Mouse (Mus musculus) heart, postnatal 10 days (tissue): ENCODE results near the gene Bckdk. TPM values are rescaled to one million over a fixed set of nuclear protein-coding genes. Genes with fewer than 3 reads are reported as not detected.
"Not testable (repeated sequence)": the region's sequence is repeated elsewhere in the genome, so short reads cannot be mapped to it uniquely, and the experiment has no call there.

Experiments
- DNase-seq, 2 experiments: peaks; one replicate each; pipeline ENCODE4 v3.0.0; 2021
- intact Hi-C: fragments of 180-260 bp; cut with DNase I; formaldehyde crosslinking; loops from one replicate; pipeline ENCODE4 v1.15.1; 2025
- total RNA-seq, 2 experiments: library from RNA; stranded (reverse); gene quantifications; 2 replicates each; pipeline ENCODE4 v1.2.3; 2021

Bckdk gene
- total RNA-seq, 2 experiments from 2014 or later: 96.6 to 98.5 TPM

DNA sequence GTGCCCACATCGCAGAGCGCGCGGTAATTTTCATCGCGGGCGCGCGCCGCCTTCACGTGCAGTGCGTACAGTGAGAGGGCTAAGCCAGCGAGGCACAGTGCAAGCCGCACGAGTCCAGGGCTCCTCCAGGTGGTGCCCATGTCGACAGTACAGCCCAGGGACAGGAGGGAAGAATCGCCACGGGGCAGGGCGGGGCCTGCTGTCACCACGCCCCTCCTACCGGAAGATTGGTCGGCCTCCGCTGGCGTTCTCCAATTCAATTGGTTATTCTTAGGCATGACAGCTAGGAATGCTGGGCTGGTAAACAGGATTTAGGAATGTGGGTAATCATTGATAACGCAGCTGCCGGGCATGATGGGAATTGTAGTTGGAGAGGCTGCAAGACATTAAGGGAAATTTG lies 8.4 kb upstream of the Bckdk start, which contains the start of the genes Gm21974 and Vkorc1:
Gene Gm21974, minus strand, starts transcription at position 13 of the 400 bp plus-strand sequence.
Gene Vkorc1, minus strand, starts transcription at position 176 of the 400 bp plus-strand sequence.
- peak; percentile 96 to 97 for DNase-seq
- intact Hi-C loops: no loop called here

GRCm38 (mm10) chr7:127895891-127896290 lies 8.0 kb upstream of the Bckdk start:
- intact Hi-C loops, DNase-seq: not testable (repeated sequence)

GRCm38 (mm10) chr7:127896384-127896783 lies 7.5 kb upstream of the Bckdk start:
- intact Hi-C loops: no loop called here
- DNase-seq: peak; percentile 48 to 76

DNA sequence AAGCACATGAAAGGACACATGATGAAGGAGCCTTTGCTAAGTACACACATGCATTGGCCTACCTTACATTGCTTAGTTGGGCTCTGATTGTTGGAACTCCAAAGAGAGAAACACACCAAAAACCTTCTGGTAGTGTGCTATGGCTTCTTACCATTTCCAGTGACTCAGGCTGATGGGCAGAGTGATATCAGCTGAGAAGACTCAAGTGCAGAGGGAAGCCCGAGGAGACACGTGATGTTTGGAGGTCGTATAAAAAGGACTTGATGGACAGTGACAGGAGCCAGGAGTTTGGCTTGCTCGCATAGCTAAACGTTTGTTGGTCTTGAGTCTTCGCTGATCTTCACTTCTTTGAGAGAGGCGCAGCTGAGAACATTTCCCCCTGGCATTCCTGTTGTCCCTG lies 6.3 kb upstream of the Bckdk start:
- DNase-seq: no peak
- intact Hi-C loops: no loop called here

DNA sequence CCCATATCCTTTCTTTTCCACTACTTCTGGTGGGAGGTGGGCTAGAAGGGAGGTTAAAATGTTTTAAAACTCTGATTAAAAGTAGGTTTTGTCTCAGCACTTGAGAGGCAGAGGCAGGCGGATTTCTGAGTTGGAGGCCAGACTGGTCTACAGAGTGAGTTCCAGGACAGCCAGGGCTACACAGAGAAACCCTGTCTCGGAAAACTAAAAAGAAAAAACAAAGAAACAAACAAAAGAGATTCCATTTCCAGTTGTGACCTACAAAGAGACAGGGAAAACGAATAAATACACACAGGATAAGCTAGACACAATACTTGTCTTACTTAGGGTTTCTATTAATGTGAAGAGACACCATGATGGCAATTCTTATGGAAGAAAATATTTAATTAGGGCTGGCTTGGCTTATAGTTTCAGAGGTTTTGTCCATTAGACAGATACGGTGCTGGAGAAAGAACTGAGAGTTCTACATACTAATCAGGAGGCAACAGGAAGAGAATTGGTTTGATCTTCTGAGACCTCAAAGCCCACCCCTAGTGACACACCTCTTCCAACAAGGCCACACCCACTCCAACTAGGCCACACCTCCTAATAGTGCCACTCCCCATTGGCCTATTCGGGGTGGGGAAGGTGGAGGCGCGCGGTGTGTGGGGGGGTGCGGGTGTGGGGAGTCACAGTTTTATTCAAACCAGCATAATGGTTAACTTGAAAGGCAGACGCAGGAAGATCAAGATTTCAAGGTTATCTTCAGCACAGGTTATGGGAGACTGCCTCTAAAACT lies 5.5 kb upstream of the Bckdk start:
- DNase-seq: no peak
- intact Hi-C loops: no loop called here

- intact Hi-C loops: no loop called here
These were observed 3.9 kb upstream of the Bckdk start for GRCm38 (mm10) chr7:127899997-127900396.

GRCm38 (mm10) chr7:127901772-127902171 lies 2.1 kb upstream of the Bckdk start:
- intact Hi-C loops: no loop called here
- DNase-seq: no peak

More at GRCm38 (mm10) chr7:127899997-127900396, 3.9 kb upstream of the Bckdk start:
- no peak for DNase-seq

- intact Hi-C loops: no loop called here
- no peak for DNase-seq
These were observed 4.1 kb downstream of the Bckdk start for GRCm38 (mm10) chr7:127907939-127908338.

DNA sequence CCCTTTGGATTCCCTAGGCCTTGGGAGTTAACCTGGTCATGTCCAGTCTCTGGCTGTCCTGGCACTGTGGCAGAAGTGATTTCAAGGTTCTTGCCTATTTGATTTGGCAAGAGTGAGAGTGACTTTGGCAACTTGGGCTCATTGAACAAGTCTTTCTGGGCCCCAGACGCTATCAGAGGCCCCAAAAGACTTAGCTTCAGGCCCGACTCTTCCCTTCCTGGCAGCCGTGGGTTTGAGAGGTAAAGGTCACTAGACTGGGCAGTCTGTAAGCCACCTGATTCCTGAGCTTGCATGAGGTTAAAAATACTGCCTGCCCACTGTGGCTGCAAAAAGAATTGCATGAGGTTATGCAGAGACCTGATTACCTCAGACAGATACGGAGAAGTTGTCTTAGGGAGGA lies 4.8 kb downstream of the Bckdk start:
- intact Hi-C loops: no loop called here

GRCm38 (mm10) chr7:127912190-127912871 lies 8.4 kb downstream of the Bckdk start, which contains the start of gene Kat8:
TSS of gene Kat8 (plus strand) at chr7:127912516.
- intact Hi-C loops: no loop called here
- DNase-seq: peak; percentile 91 to 95

More for the DNA sequence above, 4.8 kb downstream of the Bckdk start:
- no peak for DNase-seq

DNA sequence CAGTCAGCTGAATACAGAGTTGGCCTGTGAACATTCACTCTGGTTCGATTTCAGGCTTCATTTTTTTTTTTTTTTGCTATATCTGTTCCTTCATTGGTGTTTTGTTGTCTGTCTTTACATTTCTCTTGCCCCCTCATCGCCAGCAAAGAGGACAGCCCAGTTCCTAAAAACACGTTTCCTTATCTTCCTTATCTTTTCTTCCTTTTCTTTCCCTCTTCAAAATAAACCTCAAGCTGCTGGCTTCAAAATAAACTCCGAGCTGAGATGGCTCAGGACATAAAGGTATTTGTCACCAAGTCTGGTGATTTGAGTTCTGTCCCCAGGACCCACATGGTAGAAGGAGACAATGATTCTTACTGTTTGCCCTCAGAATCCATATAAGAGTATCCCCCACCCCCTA lies 9.1 kb downstream of the Bckdk start:
- intact Hi-C loops: no loop called here

GRCm38 (mm10) chr7:127915293-127915692 lies 11.4 kb downstream of the Bckdk start:
- DNase-seq: no peak
- intact Hi-C loops: no loop called here

More for the DNA sequence above, 9.1 kb downstream of the Bckdk start:
- no peak for DNase-seq

- intact Hi-C loops: no loop called here
- peak in 1 of 2 experiments; percentile 55 for DNase-seq
These were observed 14.3 kb downstream of the Bckdk start for GRCm38 (mm10) chr7:127918203-127918602.

DNA sequence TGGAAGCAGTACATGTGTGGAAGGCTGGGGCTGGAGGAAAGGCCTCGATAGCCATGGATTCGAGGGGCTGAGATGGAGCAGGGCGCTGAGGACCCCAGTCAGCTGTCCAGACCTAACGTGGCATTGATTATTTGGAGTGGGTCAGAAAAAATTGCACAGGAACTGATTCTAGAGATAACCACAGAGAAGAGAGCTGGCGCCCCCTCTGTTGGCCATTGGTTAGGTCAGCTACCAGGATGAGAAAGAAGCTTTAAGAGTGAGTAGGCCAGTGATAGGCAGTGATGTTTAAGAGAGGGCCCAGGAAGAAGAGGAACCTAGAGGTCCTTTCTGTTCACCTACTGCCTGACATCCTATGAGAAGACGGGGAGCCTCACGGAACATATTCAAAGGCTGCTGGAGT lies 15.4 kb downstream of the Bckdk start:
- intact Hi-C loops: no loop called here
- DNase-seq: peak in 1 of 2 experiments; percentile 26

GRCm38 (mm10) chr7:127921516-127921915 lies 17.6 kb downstream of the Bckdk start:
- intact Hi-C loops: no loop called here

DNA sequence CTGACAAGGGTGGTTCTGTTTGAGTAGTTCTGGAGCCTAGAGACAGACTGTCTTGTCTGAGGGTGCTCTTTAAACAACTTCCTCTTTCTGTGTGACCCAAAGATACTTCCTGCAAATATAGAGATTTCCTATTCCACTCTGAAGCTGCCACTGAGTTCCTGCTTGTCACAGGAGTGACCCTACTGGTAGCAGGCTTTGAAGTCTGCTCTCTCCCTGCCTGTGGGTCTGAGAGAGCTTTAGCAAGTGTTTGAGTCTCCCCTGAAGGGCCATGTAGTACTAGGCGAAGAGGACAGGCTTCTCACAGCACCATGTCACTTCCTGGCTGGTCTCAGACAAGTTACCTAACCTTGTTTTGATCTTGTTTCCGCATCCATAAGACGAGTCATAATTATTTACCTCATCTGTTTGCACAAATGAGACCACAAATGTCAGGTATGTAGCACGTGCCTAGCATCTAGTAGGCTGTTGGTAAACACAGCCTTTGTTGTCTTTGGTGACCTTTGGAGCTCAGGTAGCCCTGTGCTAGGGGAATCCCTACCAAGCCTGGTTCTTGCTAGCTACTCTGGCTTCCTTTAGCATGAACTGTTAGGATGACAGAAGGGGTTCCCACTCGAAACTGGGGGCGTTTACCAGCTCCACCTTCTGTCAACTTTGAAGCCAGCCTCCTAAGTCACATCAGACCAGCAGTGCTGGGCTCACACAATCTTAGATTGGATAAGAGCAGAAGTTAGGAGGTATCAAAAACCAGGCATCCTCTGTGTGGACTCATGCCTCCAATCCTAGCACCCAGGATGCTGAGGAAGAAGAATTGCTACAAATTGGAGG lies 18.8 kb downstream of the Bckdk start:
- DNase-seq: no peak
- intact Hi-C loops: no loop called here

More at GRCm38 (mm10) chr7:127921516-127921915, 17.6 kb downstream of the Bckdk start:
- DNase-seq: peak in 1 of 2 experiments; percentile 34

- DNase-seq: no peak
- intact Hi-C loops: no loop called here
These were observed 19.8 kb downstream of the Bckdk start for GRCm38 (mm10) chr7:127923714-127924113.

GRCm38 (mm10) chr7:127925252-127925651 lies 21.4 kb downstream of the Bckdk start:
- DNase-seq: no peak
- intact Hi-C loops: no loop called here

GRCm38 (mm10) chr7:127926066-127926465 lies 22.2 kb downstream of the Bckdk start:
- no peak for DNase-seq
- intact Hi-C loops: no loop called here

- intact Hi-C loops: no loop called here
These were observed 23.0 kb downstream of the Bckdk start for GRCm38 (mm10) chr7:127926846-127927245.

DNA sequence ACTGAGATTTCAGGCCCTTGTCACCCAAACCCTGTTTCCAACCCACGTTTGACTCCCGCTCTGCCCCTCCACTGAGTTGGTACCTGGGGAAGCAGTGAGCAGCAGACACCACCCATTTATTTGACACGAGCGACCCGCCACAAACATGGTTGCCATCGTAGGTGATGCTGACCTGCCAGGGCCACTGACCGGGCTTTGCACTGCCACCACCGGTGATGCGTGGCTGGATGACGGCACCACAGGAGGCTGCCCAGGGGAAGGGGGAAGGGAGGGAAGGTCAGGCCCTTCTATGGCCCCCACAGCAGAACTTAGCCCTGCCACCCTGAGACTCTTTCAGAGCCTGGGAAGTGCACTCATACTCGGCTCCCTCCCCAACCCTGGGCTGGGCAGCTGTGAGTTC lies 23.8 kb downstream of the Bckdk start:
- no peak for DNase-seq
- intact Hi-C loops: no loop called here

More at GRCm38 (mm10) chr7:127926846-127927245, 23.0 kb downstream of the Bckdk start:
- no peak for DNase-seq
